Mouse (Mus musculus): ENCODE measurements around the gene Cfap99. TPM values are rescaled to one million over a fixed set of nuclear protein-coding genes. Genes with fewer than 3 reads are reported as not detected.

Cfap99 gene
- total RNA-seq, 2 experiments from 2014 or later: 0.39 to 0.41 TPM

Other genes starting within 250 kb of the Cfap99 start
- under 1 TPM; 0.67 to 0.81 TPM for gene Poln, start 119.2 kb upstream of the Cfap99 start, total RNA-seq (2021)
- gene Haus3, start 119.1 kb upstream of the Cfap99 start, total RNA-seq (2021): 1 to 10 TPM; 5.8 to 7.5 TPM
- gene Mxd4, start 100.9 kb upstream of the Cfap99 start, total RNA-seq (2021): 10 to 100 TPM; 79.2 to 89.4 TPM
- gene Zfyve28, start 151 bp upstream of the Cfap99 start, total RNA-seq (2021): 10 to 100 TPM; 26.4 to 26.6 TPM
- 10 to 100 TPM; 77.1 to 81.4 TPM for gene Rnf4, start 47.7 kb downstream of the Cfap99 start, total RNA-seq (2021)
- 10 to 100 TPM; 40.5 to 41.7 TPM for gene Fam193a, start 81.3 kb downstream of the Cfap99 start, total RNA-seq (2021)
- gene Tnip2, start 225.4 kb downstream of the Cfap99 start, total RNA-seq (2021): 10 to 100 TPM; 15.2 to 19.1 TPM
- gene Sh3bp2, start 237.2 kb downstream of the Cfap99 start, total RNA-seq (2021): 1 to 10 TPM; 6.0 to 6.8 TPM